Mouse (Mus musculus) gastrocnemius, adult 8-10 months (tissue): ENCODE data around the gene Pfkp. TPM values are rescaled to one million over a fixed set of nuclear protein-coding genes. Genes with fewer than 3 reads are reported as not detected.

ENCODE experiments used
- DNase-seq, 2 experiments: peaks; one replicate each; pipeline ENCODE4 v3.0.0; 2022; ENCODE audit warnings: low spot score in 2 of 2
- total RNA-seq, 4 experiments: library from RNA; stranded (reverse); gene quantifications; 2 replicates each; pipeline ENCODE4 v1.2.4; 2022

Gene Pfkp
- total RNA-seq, 4 experiments from 2014 or later: 1.2 to 3.3 (median 3.2) TPM

- DNase-seq: no peak
Observed at GRCm38 (mm10) chr13:6637534-6638124, 10.9 kb downstream of the Pfkp start.

- no peak for DNase-seq
Observed at GRCm38 (mm10) chr13:6636976-6637375, 11.6 kb downstream of the Pfkp start.

GRCm38 (mm10) chr13:6636520-6636919, 12.1 kb downstream of the Pfkp start:
- no peak for DNase-seq

GRCm38 (mm10) chr13:6635138-6636076, 13.2 kb downstream of the Pfkp start:
- no peak for DNase-seq

- no peak for DNase-seq
Observed at GRCm38 (mm10) chr13:6634063-6634462, 14.5 kb downstream of the Pfkp start.

GRCm38 (mm10) chr13:6633524-6633923, 15.1 kb downstream of the Pfkp start:
- DNase-seq: no peak

- DNase-seq: no peak
Observed at GRCm38 (mm10) chr13:6632935-6633334, 15.6 kb downstream of the Pfkp start.

- DNase-seq: no peak
Observed at GRCm38 (mm10) chr13:6632513-6632912, 16.1 kb downstream of the Pfkp start.

GRCm38 (mm10) chr13:6631772-6632510, 16.6 kb downstream of the Pfkp start:
- DNase-seq: no peak

- DNase-seq: no peak
Observed at GRCm38 (mm10) chr13:6630660-6631059, 17.9 kb downstream of the Pfkp start.

GRCm38 (mm10) chr13:6629927-6630326, 18.6 kb downstream of the Pfkp start:
- DNase-seq: no peak

GRCm38 (mm10) chr13:6628998-6629764, 19.4 kb downstream of the Pfkp start:
- no peak for DNase-seq

- DNase-seq: no peak
Observed at GRCm38 (mm10) chr13:6628261-6628660, 20.3 kb downstream of the Pfkp start.

GRCm38 (mm10) chr13:6627352-6627751, 21.2 kb downstream of the Pfkp start:
- DNase-seq: no peak

- DNase-seq: no peak
Observed at GRCm38 (mm10) chr13:6626508-6627114, 22.0 kb downstream of the Pfkp start.

GRCm38 (mm10) chr13:6625942-6626341, 22.6 kb downstream of the Pfkp start:
- no peak for DNase-seq

- no peak for DNase-seq
Observed at GRCm38 (mm10) chr13:6624604-6625003, 24.0 kb downstream of the Pfkp start.

- no peak for DNase-seq
Observed at GRCm38 (mm10) chr13:6624121-6624520, 24.5 kb downstream of the Pfkp start.

- no peak for DNase-seq
Observed at GRCm38 (mm10) chr13:6621831-6622230, 26.7 kb downstream of the Pfkp start.

- DNase-seq: no peak
Observed at GRCm38 (mm10) chr13:6620250-6620649, 28.3 kb downstream of the Pfkp start.

- DNase-seq: no peak
Observed at GRCm38 (mm10) chr13:6618711-6619110, 29.9 kb downstream of the Pfkp start.
